Mouse (Mus musculus) ES-E14 (cell line): ENCODE measurements around the gene Cc2d1b. TPM values are rescaled to one million over a fixed set of nuclear protein-coding genes. Genes with fewer than 3 reads are reported as not detected.

ENCODE experiments used
- DNase-seq: peaks from one replicate; pipeline ENCODE4 v3.0.0-alpha.2; 2013; ENCODE audit warnings: low read depth, low spot score
- H3K27ac ChIP-seq: 2 replicates; pipeline ENCODE4 v1.5.1; 2012; ENCODE audit warnings: low read depth, mild to moderate bottlenecking, low read length, moderate library complexity, mixed read lengths; ENCODE audit not compliant: poor library complexity, insufficient read depth, severe bottlenecking
- H3K36me3 ChIP-seq: 2 replicates; pipeline ENCODE4 v1.6.1; 2012; ENCODE audit warnings: mild to moderate bottlenecking, low read length, moderate library complexity, mixed read lengths; ENCODE audit not compliant: control insufficient read depth, poor library complexity, insufficient read depth, severe bottlenecking
- H3K4me1 ChIP-seq, 2 experiments: fragments of 150-350 bp in 1 of 2; sonication (generic) in 1 of 2; 2 replicates each; pipeline ENCODE4 v1.6.1; 2012; ENCODE audit warnings: low read length in 2 of 2, mild to moderate bottlenecking in 1 of 2, mixed read lengths in 1 of 2; ENCODE audit not compliant: control insufficient read depth in 2 of 2, insufficient read depth in 2 of 2, poor library complexity in 1 of 2
- H3K4me3 ChIP-seq, 2 experiments: fragments of 150-350 bp in 1 of 2; sonication (generic) in 1 of 2; 2 replicates each; pipeline ENCODE4 v1.5.1; 2012; ENCODE audit warnings: low read length in 2 of 2, low read depth in 1 of 2, mild to moderate bottlenecking in 1 of 2, mixed read lengths in 1 of 2; ENCODE audit not compliant: insufficient read depth in 1 of 2, poor library complexity in 1 of 2, severe bottlenecking in 1 of 2
- H3K9ac ChIP-seq: 2 replicates; pipeline ENCODE4 v1.6.1; 2012; ENCODE audit warnings: low read depth, mild to moderate bottlenecking, low read length, mixed read lengths; ENCODE audit not compliant: poor library complexity, insufficient read depth, severe bottlenecking
- H3K9me3 ChIP-seq: fragments of 150-350 bp; sonication (generic); 2 replicates; pipeline ENCODE4 v1.6.1; 2012; ENCODE audit warnings: low read depth, mild to moderate bottlenecking, low read length; ENCODE audit not compliant: control insufficient read depth, insufficient read depth
- CHD2 ChIP-seq: IDR thresholded peaks from 2 replicates; pipeline ENCODE4 v1.6.1; 2014; ENCODE audit warnings: mild to moderate bottlenecking, low read depth, low read length, inconsistent platforms
- HCFC1 ChIP-seq: IDR thresholded peaks from 2 replicates; pipeline ENCODE4 v1.6.1; 2012; ENCODE audit warnings: low read length, inconsistent platforms, borderline replicate concordance; ENCODE audit not compliant: insufficient read depth
- MAFK ChIP-seq: IDR thresholded peaks from 2 replicates; pipeline ENCODE4 v1.6.1; 2014; ENCODE audit warnings: mild to moderate bottlenecking, low read depth, low read length, inconsistent platforms; ENCODE audit not compliant: insufficient read depth
- ZC3H11A ChIP-seq: IDR thresholded peaks from 2 replicates; pipeline ENCODE4 v1.6.1; 2012; ENCODE audit warnings: low read depth, mild to moderate bottlenecking, inconsistent platforms, low read length, borderline replicate concordance
- ZNF384 ChIP-seq: IDR thresholded peaks from 2 replicates; pipeline ENCODE4 v1.6.1; 2012; ENCODE audit warnings: low read depth, low read length, inconsistent platforms
- in situ Hi-C, 2 experiments: fragments of 600-800 bp; cut with MboI; formaldehyde crosslinking; loops; one replicate each; pipeline ENCODE4 v1.15.1; 2025; ENCODE audit warnings: low sequenced_read_pairs in 2 of 2, inconsistent platforms in 1 of 2; ENCODE audit not compliant: unreplicated experiment in 2 of 2
- total RNA-seq: library from RNA; depleted of rRNA; stranded (reverse); fragments of 300-350 nt; gene quantifications from 2 replicates; pipeline ENCODE4 v1.2.3, GENCODE M21; 2012

Cc2d1b gene
- total RNA-seq, 1 experiment: 77.1 TPM

GRCm38 (mm10) chr4:108593376-108593775 is 26.4 kb upstream of the Cc2d1b start:
- TF ChIP-seq ZC3H11A (no peak), HCFC1 (no peak), MAFK (no peak), ZNF384 (no peak), CHD2 (no peak)
- Histone ChIP-seq H3K4me1 (0 out of 4 replicates have a peak, but pooled peaks cover 2% of the 10 kb centered on the region in 2 experiments), H3K36me3 (peaks cover 22% of the 10 kb centered on the region), H3K9me3 (no peaks in the 10 kb centered on the region), H3K9ac (no peak overlapping the region), H3K4me3 (no peak overlapping the region), H3K27ac (no peak overlapping the region)
- in situ Hi-C loops: no loop called here
- no peak for DNase-seq

GRCm38 (mm10) chr4:108595785-108596184 is 24.0 kb upstream of the Cc2d1b start:
- H3K36me3 ChIP-seq: peaks cover 27% of the 10 kb centered on the region
- H3K27ac ChIP-seq: no peak overlapping the region
- H3K9ac ChIP-seq: no peak overlapping the region
- DNase-seq: no peak
- no peak for TF ChIP-seq ZNF384
- TF ChIP-seq ZC3H11A: no peak
- no peak for TF ChIP-seq HCFC1
- TF ChIP-seq CHD2: no peak
- no peak for TF ChIP-seq MAFK
- in situ Hi-C loops: no loop called here
- no peak overlapping the region for H3K4me3 ChIP-seq
- H3K4me1 ChIP-seq: 0 out of 4 replicates have a peak, but pooled peaks cover 2% of the 10 kb centered on the region in 2 experiments
- H3K9me3 ChIP-seq: no peaks in the 10 kb centered on the region

- peaks cover 28% of the 10 kb centered on the region for H3K36me3 ChIP-seq
- in situ Hi-C loops: no loop called here
- no peak for DNase-seq
Observed at GRCm38 (mm10) chr4:108598306-108598705, 21.4 kb upstream of the Cc2d1b start.

GRCm38 (mm10) chr4:108601870-108602269 is 17.9 kb upstream of the Cc2d1b start:
- no peak overlapping the region for H3K27ac ChIP-seq
- H3K9ac ChIP-seq: no peak overlapping the region
- DNase-seq: no peak
- H3K4me1 ChIP-seq: 0 out of 4 replicates have a peak, but pooled peaks cover 0 to 2% of the 10 kb centered on the region in 2 experiments
- H3K9me3 ChIP-seq: no peaks in the 10 kb centered on the region
- TF ChIP-seq ZNF384: no peak
- no peak for TF ChIP-seq ZC3H11A
- TF ChIP-seq CHD2: no peak
- TF ChIP-seq HCFC1: no peak
- TF ChIP-seq MAFK: no peak
- in situ Hi-C loops: no loop called here
- H3K36me3 ChIP-seq: peaks cover 58% of the 10 kb centered on the region
- no peak overlapping the region for H3K4me3 ChIP-seq

More at GRCm38 (mm10) chr4:108598306-108598705, 21.4 kb upstream of the Cc2d1b start:
- TF ChIP-seq MAFK: no peak
- TF ChIP-seq ZC3H11A: no peak
- Histone ChIP-seq H3K9ac (no peak overlapping the region), H3K4me3 (no peak overlapping the region), H3K4me1 (0 out of 4 replicates have a peak, but pooled peaks cover 2% of the 10 kb centered on the region in 2 experiments), H3K9me3 (no peaks in the 10 kb centered on the region), H3K27ac (no peak overlapping the region)

DNA sequence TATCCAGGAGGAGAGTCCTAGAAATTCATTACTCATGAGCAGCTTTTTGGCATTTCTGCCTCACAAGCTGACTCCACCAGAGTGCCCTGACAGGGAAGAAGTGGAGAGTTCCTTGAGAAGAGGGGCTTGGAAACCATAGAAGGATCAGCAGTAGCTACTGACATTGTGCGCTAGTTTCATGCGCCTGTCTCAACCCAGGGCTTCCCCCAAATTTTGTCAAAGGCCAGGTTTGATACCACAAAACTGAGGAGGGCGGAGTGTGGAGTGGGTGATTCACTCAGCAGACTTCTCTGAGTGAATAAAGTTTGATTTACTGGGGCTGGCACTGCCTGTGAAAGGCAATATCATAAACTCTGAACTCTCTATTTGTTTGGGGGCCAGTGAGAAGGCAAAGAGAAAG is 11.1 kb upstream of the Cc2d1b start:
- TF ChIP-seq ZC3H11A: no peak
- no peak for TF ChIP-seq ZNF384
- no peak for TF ChIP-seq MAFK
- no peak for TF ChIP-seq HCFC1
- Histone ChIP-seq H3K4me1 (no peaks in the 10 kb centered on the region), H3K36me3 (peaks cover 59% of the 10 kb centered on the region), H3K27ac (no peak overlapping the region), H3K4me3 (no peak overlapping the region), H3K9ac (no peak overlapping the region), H3K9me3 (no peaks in the 10 kb centered on the region)
- in situ Hi-C loops: no loop called here
- no peak for DNase-seq
